Mouse (Mus musculus): ENCODE measurements around the gene Tmem131l. TPM values are rescaled to one million over a fixed set of nuclear protein-coding genes. Genes with fewer than 3 reads are reported as not detected.

Tmem131l gene
- polyA plus RNA-seq (2012; rRNA removed), result 16.1 and 17.8 TPM in 2 replicates

GRCm38 (mm10) chr3:84039646-84040475 lies at the start of gene Tmem131l:
Gene Tmem131l, minus strand, starts transcription at chr3:84040175.

Other genes with a start within 250 kb of the Tmem131l start
- gene Tlr2, start 198.4 kb downstream of the Tmem131l start, polyA plus RNA-seq (2012; rRNA removed), result 4.9 and 7.8 TPM in 2 replicates
- 0.19 TPM in 2 replicates for gene Mnd1, start 115.6 kb upstream of the Tmem131l start, polyA plus RNA-seq (2012; rRNA removed)
- not detected in 2 replicates for gene Gm6525, start 133.9 kb upstream of the Tmem131l start, polyA plus RNA-seq (2012; rRNA removed)

Data from colon, adult 2 months (tissue).